Mouse (Mus musculus): Measurements from ENCODE around the gene Acbd3. TPM values are rescaled to one million over a fixed set of nuclear protein-coding genes. Genes with fewer than 3 reads are reported as not detected.

Gene Acbd3
- total RNA-seq, 2 experiments from 2014 or later = 25.2 to 49.8 TPM

DNA sequence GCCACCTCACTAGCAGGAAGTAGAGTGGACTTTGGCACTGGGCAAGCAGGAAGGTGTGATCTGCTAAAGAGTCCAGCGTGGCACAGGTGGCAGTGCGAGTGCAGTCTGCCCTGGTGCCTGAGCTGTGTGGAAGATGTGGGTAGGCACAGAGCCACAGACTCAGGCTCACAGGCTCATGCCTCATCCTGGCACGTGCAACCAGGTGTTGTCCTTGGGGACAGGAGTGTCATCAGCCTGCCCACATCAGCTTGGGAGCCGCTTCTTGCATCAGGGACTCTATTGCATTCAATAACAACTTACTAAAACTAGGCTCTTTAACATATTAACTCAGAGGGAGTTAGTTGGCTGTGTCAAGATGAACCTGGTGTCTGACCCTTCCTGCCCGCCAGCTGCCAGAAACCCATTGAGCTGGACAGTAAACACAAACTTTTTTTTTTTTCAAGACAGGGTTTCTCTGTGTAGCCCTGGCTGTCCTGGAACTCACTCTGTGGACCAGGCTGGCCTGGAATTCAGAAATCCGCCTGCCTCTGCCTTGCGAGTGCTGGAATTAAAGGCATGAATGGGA lies 32.2 kb downstream of the Acbd3 start:
- no peak for ATAC-seq (ENCODE audit: poor library complexity, severe bottlenecking)

DNA sequence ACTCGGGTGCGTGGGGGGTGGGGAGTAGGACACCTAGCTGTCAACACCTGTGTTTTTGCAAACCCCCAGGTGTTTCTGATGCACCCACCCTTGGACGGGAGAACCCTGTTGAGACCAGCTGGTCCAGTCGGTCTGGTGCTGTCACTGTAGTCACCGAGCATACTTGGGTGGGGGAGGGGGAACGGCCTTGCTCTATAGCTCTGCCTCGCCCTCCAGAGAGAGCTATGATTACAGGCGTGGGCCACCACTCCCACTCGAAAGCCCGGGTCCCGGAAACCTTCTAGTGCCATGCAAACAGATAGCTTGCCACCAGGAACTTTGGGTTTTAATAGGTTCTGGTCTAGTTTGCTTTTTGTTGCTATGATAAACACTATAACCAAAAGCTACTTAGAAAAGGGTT lies 36.3 kb downstream of the Acbd3 start:
- no peak for ATAC-seq (ENCODE audit: poor library complexity, severe bottlenecking)

DNA sequence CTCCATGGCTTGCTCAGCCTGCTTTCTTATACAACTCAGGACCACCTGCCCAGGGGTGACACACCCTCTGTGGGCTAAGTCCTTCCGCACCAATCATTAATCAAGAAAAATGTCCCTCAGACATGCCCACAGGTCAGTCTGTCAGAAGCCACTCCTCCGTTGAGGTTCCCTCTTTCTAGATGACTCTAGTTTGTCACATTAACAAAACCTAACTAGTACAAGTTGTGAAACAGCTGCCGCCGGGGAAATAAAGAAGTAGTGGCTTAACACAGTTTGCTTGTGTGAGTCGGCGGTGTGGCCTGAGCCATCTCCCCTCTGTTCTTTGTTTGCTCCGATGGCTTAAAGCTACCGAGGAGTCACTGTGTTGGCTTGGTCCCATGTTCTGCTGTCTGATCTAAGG lies 36.8 kb downstream of the Acbd3 start:
- peak; percentile 68 for ATAC-seq (ENCODE audit: poor library complexity, severe bottlenecking)

DNA sequence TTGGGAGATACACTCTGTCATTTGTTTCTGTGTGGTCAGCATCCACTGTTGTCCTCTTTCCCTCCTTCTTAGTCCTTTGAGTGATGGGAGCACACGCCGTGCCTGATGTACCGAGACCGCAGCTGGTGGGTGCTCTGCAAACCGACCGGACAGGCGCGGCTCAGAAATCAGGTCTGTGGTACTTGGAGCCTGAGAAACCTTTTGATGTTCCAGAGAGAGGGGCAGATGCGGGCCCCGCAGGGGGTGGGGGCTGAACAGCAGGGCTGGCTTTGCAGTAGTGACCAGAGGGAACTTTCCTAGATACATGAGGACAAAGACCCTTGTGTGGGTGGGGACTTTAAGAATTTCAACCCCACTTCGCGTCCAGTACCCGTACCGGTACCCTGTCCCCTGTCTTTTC lies 37.5 kb downstream of the Acbd3 start:
- ATAC-seq (ENCODE audit: poor library complexity, severe bottlenecking) = no peak

DNA sequence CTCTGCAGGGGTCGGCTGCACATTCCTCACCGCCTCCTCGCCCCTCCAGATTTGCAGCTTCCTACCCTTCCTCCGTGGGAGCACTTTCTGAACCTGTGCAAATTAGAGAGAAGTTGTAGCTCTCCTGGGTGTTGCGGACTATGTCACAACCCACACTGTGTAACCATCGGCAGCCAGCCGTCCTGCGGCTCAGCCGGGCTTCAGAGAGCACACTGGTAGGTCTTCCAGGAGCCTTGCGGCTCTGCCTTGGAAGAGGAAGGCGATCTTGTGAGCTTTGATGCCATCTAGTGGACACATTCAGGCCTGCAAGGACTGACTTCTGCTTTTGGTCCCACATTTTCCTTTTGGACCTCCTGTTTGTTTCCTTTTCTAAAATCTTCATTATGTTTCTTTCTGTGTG lies 38.0 kb downstream of the Acbd3 start:
- ATAC-seq (ENCODE audit: poor library complexity, severe bottlenecking) = peak; percentile 58

DNA sequence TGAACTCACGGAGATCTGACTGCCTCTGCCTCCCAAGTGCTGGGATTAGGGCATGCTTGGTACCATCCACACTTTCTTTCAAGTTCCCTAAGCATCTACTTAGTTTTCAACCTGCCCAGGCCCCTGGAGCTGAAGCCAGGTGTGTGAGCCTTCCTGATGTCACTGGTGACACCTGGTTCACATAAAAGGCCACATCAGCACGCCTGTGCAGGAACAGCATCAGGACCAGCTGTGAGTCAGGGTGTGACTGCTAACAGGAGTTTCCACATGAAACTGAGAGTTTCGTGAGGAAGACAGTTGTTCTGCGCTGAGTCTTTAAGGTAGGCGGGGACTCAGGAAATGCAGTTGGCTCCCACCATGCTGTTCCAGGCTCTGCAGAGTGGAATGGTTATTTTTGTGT lies 39.5 kb downstream of the Acbd3 start:
- ATAC-seq (ENCODE audit: poor library complexity, severe bottlenecking) = no peak

DNA sequence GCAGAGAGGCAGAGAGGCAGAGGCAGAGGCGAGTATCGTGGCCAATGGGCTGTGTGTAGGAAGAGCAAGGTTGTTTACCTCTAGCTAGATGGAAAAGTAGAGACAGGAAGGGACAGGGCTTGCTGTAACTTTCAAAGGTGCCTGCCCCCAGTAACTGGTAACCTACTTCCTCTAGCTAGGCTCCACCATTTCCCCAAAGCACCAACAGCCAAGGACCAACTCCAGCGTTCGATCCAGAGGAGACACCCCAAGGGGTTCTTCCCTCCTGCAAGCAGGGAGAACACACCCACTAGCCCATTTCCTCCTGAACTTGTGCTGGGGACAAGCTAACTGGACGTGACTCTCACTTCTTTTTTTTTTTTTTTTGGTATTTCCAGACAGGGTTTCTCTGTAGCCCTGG lies 40.7 kb downstream of the Acbd3 start:
- ATAC-seq (ENCODE audit: poor library complexity, severe bottlenecking) = peak; percentile 33

DNA sequence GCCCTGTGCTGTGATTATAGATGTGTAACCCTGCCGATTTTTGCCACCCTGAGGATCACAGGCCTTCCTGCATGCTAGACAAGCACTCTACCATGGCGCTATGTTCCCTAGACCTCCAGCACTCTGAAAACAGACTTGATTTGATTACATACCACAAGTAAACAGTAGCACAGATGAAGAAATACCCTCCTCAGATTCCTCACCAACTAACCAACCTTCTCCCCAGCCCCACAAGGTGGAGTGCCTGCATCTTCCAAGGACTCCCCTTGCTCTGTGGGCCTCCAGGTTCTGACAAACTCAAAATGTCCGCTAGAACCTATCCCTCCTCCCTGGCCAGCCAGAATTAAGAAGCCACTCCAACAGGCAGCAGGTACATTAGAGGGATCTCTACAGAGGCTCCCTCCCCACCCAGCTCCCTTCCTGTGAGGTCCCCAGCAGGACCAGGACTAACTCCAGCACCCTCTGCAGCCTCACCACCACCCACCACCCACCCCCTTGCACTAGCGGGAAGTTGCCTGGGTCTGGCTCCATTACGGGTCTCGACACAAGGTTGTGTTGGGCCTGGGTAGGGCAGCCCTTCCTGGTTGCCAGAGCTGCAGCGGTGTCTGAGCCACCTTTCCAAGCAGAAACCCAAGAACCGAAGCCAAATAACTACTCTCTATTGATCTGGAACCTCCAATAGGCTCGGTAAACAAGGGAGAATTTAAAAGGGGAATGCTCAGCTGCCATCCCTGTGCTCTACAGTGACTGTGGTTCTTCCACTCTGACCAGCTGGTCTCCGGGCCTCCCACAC lies 41.9 kb downstream of the Acbd3 start:
- no peak for ATAC-seq (ENCODE audit: poor library complexity, severe bottlenecking)

DNA sequence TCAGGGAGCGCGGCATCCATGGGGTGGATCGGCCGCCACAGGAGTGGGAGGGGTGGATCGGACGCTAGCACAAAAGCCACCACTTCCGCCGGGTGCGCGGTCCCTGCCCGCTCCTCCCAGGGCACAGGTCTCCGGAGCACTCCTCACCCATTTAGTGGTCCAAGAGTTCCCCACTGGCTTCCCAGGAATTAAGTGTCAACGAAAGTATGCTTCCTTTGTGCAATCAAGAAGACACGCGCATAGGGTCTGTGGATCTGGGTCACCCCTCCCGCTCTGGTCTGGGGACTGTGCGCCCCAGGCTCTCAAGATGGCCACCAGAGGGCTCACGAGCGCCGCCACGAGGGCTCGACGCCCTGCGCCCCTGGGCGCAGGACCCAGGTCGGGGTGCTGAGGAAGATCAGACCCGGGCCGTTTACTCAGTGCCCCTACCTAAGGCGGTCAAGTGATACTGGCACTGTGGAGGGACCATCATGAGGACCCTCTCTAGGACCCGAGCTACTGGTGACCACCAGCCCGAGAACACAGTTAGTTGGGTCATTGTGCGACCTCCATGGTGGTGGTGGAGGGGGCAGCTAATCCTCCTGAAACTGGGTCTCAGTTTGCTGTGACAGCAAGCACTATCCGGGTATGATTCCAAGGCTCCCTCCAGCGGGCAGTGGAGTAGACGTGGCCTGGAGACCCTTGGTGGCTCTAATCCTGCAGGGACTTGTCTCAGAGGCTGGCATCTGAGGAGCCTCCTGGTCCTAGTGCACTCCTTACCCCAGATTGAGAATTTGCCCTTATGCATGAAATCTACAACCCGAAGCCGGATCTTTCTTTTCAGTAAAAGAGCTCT lies 42.7 kb downstream of the Acbd3 start:
- ATAC-seq (ENCODE audit: poor library complexity, severe bottlenecking) = peak; percentile 64

DNA sequence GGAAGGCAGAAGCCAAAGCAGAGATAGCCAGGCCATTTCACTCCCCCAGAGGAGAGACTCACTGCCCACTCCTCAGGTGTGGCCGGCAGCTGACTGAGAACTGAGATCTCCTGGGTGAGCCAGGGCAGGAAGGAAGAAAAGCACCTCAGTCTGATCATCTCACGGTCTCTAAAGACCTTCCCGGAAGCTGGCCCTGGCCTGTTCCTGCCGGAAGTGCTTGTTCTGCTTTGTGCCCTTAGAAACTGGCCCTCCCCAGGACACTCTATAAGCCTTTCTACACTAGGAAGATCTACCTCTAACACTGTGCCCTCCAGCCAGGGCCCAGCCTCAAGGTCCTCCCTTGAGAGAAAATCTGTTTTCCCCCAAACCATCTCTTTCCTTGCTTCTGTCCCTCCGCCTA lies 45.5 kb downstream of the Acbd3 start:
- peak; percentile 21 for ATAC-seq (ENCODE audit: poor library complexity, severe bottlenecking)

DNA sequence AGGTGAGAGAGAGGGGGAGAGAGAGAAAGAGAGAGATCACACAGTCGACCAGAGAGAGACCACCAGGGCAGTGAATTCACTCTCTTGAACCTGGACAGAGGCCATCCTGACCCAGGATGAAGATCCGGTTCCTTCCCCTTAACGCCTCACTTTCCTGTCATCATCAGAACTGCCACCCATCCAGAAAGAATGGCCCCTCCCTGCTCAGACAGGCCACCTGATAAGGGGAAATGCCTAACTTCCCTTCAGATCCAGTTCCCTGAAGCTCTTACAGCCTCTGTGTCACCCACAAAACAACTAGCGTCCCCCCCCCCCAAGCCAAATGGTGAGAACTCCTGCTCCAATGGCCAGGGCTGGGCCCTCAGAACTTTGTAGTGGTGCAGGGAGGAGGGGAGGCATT lies 45.9 kb downstream of the Acbd3 start:
- peak; percentile 61 for ATAC-seq (ENCODE audit: poor library complexity, severe bottlenecking)

DNA sequence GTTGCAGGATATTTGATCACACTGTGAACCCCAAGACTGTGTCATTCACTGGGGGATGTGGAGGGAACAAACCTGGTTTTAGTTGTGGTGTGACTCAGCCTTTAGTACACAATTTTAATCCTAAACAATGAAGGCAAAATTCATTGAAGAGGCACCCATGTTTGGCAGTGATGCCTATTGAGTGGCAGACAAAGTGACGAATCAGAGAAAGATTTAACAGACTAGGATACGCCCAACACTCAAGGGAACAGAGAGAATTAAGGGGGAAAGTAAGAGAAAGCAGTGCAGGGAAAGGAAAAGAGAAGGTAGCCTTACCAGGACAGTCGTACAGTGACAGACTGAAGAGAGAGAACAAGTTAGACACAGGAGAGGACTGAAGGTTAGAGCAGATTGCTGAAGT lies 46.4 kb downstream of the Acbd3 start:
- no peak for ATAC-seq (ENCODE audit: poor library complexity, severe bottlenecking)

DNA sequence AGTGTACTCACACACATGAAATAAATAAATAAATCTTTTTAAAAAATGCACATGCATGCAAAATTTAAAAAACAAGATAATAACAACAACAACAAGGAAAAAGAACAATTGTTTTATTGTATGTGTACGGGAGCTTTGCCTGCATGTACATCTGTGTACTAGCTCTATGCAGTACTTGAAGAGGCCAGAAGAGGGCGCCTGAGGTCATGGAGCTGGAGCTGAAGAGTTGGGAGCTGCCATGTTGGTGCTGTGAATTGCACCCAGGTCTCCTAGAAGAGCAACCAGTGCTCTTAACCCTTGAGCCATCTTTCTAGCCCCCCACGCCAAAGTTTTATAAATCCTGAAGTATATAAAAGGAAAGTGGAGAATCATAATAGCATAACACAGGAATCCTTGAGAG lies 48.8 kb downstream of the Acbd3 start:
- no peak for ATAC-seq (ENCODE audit: poor library complexity, severe bottlenecking)

DNA sequence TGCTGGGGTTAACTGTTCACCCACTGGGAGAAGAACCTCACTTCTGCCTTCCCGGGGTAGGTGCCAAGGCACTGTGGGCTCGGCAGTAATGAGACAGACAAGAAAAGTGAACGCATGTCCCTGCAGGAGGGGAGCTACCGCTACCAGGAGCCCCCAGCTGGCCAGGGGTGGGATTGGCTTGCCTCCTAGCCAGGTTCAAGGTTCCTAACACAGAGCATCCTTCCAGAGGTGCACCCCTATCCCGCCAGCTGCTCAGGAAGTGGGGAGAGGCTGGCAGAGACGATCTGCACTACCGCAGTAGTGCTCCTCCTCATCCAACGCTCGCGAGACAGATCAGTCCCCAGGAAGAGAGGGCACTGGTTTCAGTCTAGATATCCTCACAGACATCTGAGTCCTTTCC lies 49.5 kb downstream of the Acbd3 start:
- no peak for ATAC-seq (ENCODE audit: poor library complexity, severe bottlenecking)

DNA sequence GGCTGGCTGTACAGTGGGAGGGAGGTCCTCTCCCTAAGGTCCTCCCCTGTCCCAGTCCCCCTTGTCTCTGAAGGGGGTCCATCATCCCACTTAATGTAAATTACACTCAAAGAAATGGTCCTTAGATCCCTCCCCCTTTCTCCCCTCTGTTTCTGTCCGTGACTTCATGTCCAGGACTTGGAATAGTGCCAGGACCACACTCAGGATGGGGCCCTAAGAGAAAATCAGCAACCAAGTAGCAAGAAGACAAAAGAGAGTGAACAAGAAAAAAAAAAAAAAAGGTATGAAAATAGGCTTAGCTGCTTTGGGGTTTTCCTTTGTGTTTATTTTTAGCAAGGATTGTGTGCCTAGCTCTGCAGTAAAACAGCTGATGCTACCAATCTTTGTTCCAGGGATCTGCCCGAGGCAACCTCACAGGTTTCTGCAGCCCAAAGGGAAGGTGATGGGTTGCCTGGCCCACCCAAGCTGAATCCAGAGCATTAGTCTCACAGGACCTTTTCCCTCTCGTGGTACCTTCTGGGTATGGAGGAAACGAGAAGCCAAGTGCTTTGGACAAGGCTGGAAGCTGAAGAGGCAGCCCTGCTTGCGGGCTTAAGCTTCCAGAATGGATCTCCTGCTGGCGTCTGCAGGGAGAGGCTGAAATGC lies 50.1 kb downstream of the Acbd3 start:
- no peak for ATAC-seq (ENCODE audit: poor library complexity, severe bottlenecking)

DNA sequence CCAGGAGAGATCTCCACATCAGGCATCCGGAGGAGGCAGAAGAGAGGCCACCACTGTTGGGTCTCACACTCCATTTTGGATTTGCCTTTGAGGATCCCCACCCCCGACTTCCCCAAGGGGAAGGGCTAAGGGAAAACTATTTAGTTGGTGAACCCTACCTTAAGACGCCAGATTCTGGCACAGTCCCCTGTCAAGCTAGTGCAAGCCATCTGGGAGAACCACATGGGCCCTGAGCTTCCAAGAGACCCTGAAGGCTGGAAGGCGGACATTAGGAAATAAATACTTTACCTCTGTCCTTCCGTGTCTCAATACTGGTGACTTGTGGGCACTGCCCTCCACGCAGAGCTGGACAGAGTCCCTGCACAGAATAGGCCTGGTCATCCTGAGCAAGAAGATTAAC lies 50.7 kb downstream of the Acbd3 start:
- no peak for ATAC-seq (ENCODE audit: poor library complexity, severe bottlenecking)

DNA sequence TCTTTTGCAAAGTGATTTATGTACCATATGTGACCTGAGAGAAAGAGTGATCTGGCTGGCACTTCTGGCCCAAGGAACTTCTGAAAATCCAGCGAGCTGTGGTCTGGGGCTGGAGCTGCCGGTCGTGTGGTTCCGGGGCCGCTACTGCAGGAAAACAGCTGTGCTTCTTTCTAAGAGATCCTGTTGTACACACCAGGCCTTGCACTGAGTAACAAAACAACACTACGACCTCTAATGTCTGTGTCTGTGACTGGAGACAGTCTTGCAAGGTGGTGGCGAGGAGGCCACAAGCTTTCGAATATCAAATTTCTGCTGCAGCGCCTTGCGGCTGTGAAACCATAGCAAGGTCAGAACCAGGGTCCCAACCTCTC lies 51.4 kb downstream of the Acbd3 start:
- ATAC-seq (ENCODE audit: poor library complexity, severe bottlenecking) = peak; percentile 13

DNA sequence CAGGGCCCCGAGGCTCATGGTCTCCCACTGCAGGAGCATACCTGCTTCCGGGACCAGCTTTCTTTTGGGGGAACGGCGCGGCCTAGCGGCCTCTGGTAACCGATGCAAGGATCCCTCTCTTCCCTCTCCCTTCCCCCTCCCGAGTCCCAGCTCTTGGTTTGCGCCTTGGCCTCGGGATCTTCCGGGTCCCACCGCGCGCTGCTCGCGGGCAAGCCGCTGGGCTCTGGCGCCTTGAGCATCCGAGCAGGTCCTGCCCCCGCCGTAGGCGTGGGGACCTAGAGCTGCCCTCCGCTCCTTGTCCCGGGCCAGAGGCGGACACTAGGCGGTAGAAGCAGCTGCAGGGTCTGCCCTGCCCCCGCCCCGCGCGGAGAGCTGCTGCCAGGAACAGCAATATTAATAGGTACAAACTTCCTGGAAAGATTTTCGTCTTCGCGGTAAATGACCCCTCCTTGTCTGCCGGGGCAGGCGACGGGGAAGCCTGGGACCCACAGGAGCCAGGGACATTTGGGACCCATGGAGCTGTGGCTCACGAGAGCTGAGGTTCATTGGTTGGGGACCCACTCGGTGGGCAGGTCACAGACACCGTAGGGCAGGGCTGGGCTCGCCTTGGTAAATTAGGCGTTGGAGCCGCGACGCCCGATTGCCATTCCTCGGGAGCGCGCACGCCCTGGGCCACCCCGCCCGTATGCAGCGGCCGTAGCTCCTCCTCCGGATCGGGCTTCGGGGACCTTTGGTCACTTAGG lies 52.0 kb downstream of the Acbd3 start:
- ATAC-seq (ENCODE audit: poor library complexity, severe bottlenecking) = peak; percentile 85

DNA sequence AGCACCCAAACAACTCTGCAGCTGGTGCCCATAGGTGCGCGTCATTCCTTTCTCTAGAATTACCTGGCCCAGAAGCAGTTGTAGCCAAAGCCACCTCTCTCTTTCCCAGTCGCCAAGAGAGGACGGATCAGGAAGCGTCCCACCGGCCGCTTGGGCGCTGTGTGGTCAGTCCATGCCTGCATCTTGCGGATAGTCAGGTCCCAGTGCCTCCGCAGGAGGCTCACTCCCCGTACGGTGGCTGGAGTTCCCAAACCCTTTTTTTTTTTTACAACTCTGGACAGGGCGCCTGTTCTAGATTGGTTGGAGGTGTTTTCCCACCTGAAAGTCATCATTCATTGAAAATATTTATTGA lies 52.5 kb downstream of the Acbd3 start:
- peak; percentile 48 for ATAC-seq (ENCODE audit: poor library complexity, severe bottlenecking)

DNA sequence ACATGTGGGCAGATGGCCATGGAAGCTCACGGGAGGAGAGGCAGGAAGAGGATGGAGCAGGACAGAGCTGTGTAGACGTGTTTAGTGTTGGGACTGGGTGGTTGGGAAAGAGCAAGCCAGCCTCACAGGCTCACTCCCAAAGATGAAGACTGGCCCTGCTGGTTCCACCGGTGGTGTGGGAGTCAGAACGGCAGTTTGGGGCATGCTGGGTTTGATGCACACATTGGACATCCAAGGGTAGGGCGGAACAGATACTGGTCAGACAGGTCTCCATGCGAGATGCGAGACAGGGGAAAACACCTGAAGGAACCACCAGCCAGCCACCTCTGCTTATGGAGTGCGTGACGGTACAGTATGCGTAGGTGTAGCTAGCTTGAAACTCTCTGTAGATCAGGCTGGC lies 53.1 kb downstream of the Acbd3 start:
- no peak for ATAC-seq (ENCODE audit: poor library complexity, severe bottlenecking)

DNA sequence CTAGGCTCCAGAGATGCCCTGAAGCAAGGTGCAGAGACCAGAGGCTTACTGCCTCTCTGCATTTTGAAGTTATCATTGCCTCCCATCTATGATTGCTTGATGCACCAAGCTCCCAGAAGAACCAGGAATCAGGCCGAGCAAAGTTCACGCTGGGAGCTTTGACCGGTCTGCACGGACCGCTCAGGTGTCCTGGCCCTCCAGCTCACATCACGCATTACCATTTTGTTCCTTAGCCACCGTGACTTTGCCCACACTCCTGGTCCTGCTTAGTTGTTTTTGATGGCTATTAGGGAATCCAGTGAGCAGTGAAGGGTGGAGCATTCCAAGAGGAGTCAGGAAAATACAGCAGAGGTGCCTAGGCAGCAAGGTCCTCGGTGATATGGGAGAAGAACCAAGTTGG lies 54.4 kb downstream of the Acbd3 start:
- ATAC-seq (ENCODE audit: poor library complexity, severe bottlenecking) = no peak

Measured in megakaryocyte, adult 5-6 weeks (primary cell).